Mouse (Mus musculus): ENCODE data around the gene Ppp1cc. TPM values are rescaled to one million over a fixed set of nuclear protein-coding genes. Genes with fewer than 3 reads are reported as not detected.

Ppp1cc gene
- polyA plus RNA-seq (2016; fragmentation: Nextera tagmentation; extraction: Ambion mirVana), result 311 and 319 TPM in 2 replicates

DNA sequence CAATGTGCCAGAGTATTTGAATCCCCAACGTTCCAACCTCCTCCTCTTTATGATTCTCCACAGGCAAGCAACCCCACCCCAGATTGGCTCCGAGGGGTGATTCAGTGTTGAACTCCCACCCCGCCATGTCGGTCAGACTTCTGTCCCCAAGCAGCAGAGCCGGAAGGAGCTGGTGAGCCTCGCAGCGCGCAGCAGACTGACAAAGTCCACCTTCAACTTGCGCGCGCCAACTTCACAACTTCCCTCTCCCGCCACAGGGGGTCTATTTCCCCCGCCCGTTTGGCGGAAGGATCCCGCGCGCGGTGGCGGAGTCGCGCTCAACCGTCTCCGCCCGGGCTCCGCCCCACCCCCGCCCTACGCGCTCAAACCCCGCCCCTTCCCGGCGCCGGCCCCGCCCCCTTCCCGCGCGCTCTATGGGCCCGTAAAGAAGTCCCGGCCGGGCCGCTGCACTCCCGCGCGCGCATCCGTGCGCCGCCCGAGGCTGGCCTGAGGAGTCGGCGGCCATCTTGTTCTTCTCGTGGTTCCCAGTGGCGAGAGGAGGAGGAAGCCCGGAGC is at the start of gene Ppp1cc:
Gene Ppp1cc (plus strand): TSS at position 452 of the 555 bp plus-strand sequence.
- Histone ChIP-seq H3K4me1 (replicated peaks) (peaks cover 66% of the 10 kb centered on the region), H3K9me3 (no peaks in the 10 kb centered on the region), H3K27me3 (ENCODE audit: insufficient read depth, poor library complexity, severe bottlenecking) (0 out of 2 replicates have a peak, but pooled peaks cover 6% of the 10 kb centered on the region), H3K36me3 (peaks cover 36% of the 10 kb centered on the region), H3K4me3 (peak within 1 kb of the TSS; percentile 78), H3K27ac (peak within 1 kb of the TSS; percentile 97)
- DNase-seq (ENCODE audit: low spot score), result peak; percentile 98
- WGBS, result 1% methylated on average over 54 of the region's 54 CpGs

DNA sequence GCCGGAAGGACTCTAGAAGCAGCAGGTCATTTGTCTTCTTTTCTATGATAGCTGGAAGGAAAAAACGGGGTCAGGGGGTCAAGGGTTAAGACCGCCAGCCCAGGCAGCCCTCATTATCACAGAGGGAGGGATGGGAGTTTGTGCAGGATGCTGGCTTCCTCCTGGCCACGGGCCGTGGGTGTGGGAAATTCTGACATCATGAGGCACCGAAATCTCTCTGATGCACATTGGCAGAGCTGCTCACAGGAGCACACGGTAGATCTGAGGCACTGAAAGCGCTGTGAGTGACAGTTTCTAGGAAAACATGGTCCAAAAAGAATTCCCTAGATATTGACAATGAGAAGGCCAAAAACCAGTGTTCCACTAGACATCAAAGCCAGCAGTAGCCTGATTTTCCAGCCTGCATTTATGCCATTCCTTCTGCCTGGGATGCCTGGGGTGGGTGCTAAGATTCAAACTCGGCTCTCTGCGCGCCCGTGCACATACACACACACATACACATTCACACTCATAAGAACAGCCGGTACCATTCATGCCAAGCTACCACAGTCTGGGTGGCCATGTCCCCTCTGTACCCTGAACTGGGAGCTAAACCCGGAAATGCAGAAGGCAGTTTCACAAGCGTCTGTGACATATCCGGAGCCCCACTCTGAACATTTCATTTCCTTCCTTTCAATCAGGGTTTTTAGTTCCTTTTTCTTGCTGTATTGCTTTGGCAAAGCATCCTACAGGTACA is 48.6 kb upstream of the Ppp1cc start:
- WGBS, result 54% methylated on average over 16 of the region's 16 CpGs
- Histone ChIP-seq H3K36me3 (no peaks in the 10 kb centered on the region), H3K27ac (no peak overlapping the region; the same call in 1 of the 2 replicates), H3K9me3 (no peaks in the 10 kb centered on the region), H3K27me3 (ENCODE audit: insufficient read depth, poor library complexity, severe bottlenecking) (peaks cover 3% of the 10 kb centered on the region), H3K4me3 (no peak overlapping the region), H3K4me1 (replicated peaks) (peaks cover 12% of the 10 kb centered on the region)
- peak; percentile 38 for DNase-seq (ENCODE audit: low spot score)

DNA sequence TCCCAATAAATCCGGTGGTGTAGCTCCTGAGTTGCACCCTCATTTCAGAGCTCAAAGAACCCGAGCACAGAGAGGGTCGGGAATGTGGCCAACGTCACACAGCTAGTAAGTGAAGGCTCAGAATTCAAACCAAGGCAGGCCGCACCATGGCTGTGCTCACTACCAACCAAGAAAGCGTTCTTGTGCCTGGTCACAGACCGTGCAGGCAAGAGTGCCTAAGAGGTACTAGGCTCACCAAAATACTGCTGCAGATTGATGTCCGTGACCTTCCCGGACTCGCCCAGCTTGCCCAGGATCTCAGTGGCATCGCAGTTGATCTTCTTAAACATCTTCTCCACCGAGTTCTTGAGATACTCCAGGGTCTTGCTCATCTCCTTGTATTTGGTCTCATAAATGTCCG is 47.5 kb upstream of the Ppp1cc start:
- H3K9me3 ChIP-seq, result no peaks in the 10 kb centered on the region
- no peak overlapping the region for H3K27ac ChIP-seq
- H3K27me3 ChIP-seq (ENCODE audit: insufficient read depth, poor library complexity, severe bottlenecking), result peaks cover 3% of the 10 kb centered on the region
- H3K36me3 ChIP-seq, result no peaks in the 10 kb centered on the region
- no peak for DNase-seq (ENCODE audit: low spot score)
- H3K4me1 ChIP-seq (replicated peaks), result peaks cover 12% of the 10 kb centered on the region
- H3K4me3 ChIP-seq, result no peak overlapping the region
- 91% methylated on average over 13 of the region's 13 CpGs for WGBS

- Histone ChIP-seq H3K27ac (no peak overlapping the region; the same call in 1 of the 2 replicates), H3K4me1 (replicated peaks) (peaks cover 12% of the 10 kb centered on the region), H3K4me3 (0 out of 2 replicates have a peak overlapping the region, but pooled peaks have one; percentile 20)
These were observed 46.8 kb upstream of the Ppp1cc start for GRCm38 (mm10) chr5:122111091-122111932.

DNA sequence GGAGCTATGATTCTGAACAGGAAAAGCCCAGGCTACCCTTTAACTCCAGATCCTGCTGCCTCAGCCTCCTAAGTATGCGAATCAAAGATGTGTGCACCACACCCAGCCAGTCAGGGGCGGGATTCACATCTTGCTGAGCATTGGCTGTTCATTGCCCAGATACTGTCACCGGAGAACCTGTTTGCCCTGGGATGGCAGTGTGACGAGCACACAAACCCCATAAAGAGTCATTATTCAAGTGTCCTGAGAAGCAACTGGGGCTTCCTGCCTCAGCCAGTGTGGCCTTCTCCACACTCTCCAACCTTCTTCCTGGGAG is 46.2 kb upstream of the Ppp1cc start:
- peaks cover 12% of the 10 kb centered on the region for H3K4me1 ChIP-seq (replicated peaks)
- no peaks in the 10 kb centered on the region for H3K36me3 ChIP-seq
- no peak overlapping the region; the same call in 1 of the 2 replicates for H3K27ac ChIP-seq
- 55% methylated on average over 4 of the region's 4 CpGs for WGBS
- 0 out of 2 replicates have a peak overlapping the region, but pooled peaks have one; percentile 20 for H3K4me3 ChIP-seq
- DNase-seq (ENCODE audit: low spot score), result no peak
- peaks cover 5% of the 10 kb centered on the region; the same call in 1 of the 2 replicates for H3K9me3 ChIP-seq
- peaks cover 3% of the 10 kb centered on the region; the same call in 1 of the 2 replicates for H3K27me3 ChIP-seq (ENCODE audit: insufficient read depth, poor library complexity, severe bottlenecking)

More at GRCm38 (mm10) chr5:122111091-122111932, 46.8 kb upstream of the Ppp1cc start:
- Histone ChIP-seq H3K9me3 (peaks cover 4% of the 10 kb centered on the region; the same call in 1 of the 2 replicates), H3K27me3 (ENCODE audit: insufficient read depth, poor library complexity, severe bottlenecking) (peaks cover 3% of the 10 kb centered on the region), H3K36me3 (no peaks in the 10 kb centered on the region)
- WGBS, result 64% methylated on average over 26 of the region's 26 CpGs
- DNase-seq (ENCODE audit: low spot score), result no peak

DNA sequence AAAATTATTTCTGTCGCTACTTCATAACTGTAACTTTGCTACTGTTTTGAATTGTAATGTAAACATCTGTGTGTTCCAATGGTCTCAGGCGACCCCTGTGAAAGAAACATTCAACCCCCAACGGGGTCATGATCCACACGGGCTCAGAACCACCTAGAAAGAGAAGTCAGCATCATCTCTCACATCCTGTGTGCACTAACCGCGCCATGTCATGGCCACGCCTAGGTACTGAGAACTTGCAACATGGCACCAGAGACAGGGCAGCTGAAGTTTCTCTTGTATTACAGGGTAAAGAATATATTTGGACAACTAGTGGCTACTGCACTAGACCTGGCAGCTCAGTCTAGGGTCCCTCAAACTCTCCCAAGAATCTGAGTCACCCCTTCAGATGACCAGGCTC is 44.6 kb upstream of the Ppp1cc start:
- Histone ChIP-seq H3K9me3 (peaks cover 5% of the 10 kb centered on the region; the same call in 1 of the 2 replicates), H3K27ac (no peak overlapping the region), H3K27me3 (ENCODE audit: insufficient read depth, poor library complexity, severe bottlenecking) (peaks cover 3% of the 10 kb centered on the region; the same call in 1 of the 2 replicates), H3K4me1 (replicated peaks) (peaks cover 12% of the 10 kb centered on the region), H3K36me3 (no peaks in the 10 kb centered on the region), H3K4me3 (no peak overlapping the region)
- WGBS, result 80% methylated on average over 7 of the region's 7 CpGs
- DNase-seq (ENCODE audit: low spot score), result no peak

DNA sequence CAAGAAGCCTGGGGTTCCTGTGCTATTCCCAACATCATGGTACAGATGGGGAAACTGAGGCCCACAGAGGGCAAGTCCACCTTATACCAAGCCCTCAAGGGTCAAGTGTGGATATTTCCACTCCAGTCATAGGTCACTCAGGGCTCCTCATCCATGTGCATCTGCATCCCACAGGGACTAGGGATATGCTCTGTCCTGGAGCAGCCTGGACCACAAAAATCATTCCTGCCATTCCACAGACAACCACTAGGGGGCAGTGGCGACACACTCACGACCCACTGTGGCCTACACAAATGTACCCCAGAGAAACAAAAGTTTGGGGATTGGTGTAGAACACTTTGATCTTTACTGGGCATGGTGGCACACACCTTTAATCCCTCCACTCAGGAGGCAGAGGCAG is 43.9 kb upstream of the Ppp1cc start:
- WGBS, result 4% methylated on average over 2 of the region's 2 CpGs
- peaks cover 3% of the 10 kb centered on the region; the same call in 1 of the 2 replicates for H3K27me3 ChIP-seq (ENCODE audit: insufficient read depth, poor library complexity, severe bottlenecking)
- peaks cover 7% of the 10 kb centered on the region for H3K4me1 ChIP-seq (replicated peaks)
- DNase-seq (ENCODE audit: low spot score), result peak; percentile 68
- no peak overlapping the region for H3K27ac ChIP-seq
- H3K4me3 ChIP-seq, result no peak overlapping the region
- H3K36me3 ChIP-seq, result no peaks in the 10 kb centered on the region
- H3K9me3 ChIP-seq, result peaks cover 5% of the 10 kb centered on the region; the same call in 1 of the 2 replicates

GRCm38 (mm10) chr5:122115266-122115763 is 42.8 kb upstream of the Ppp1cc start:
- Histone ChIP-seq H3K9me3 (peaks cover 5% of the 10 kb centered on the region; the same call in 1 of the 2 replicates), H3K27ac (no peak overlapping the region), H3K4me1 (replicated peaks) (no peaks in the 10 kb centered on the region), H3K27me3 (ENCODE audit: insufficient read depth, poor library complexity, severe bottlenecking) (peaks cover 3% of the 10 kb centered on the region; the same call in 1 of the 2 replicates), H3K36me3 (no peaks in the 10 kb centered on the region), H3K4me3 (no peak overlapping the region)
- 97% methylated on average over 9 of the region's 9 CpGs for whole genome bisulfite sequencing
- DNase-seq (ENCODE audit: low spot score), result no peak

- Histone ChIP-seq H3K27me3 (ENCODE audit: insufficient read depth, poor library complexity, severe bottlenecking) (peaks cover 3% of the 10 kb centered on the region; the same call in 1 of the 2 replicates), H3K9me3 (peaks cover 5% of the 10 kb centered on the region; the same call in 1 of the 2 replicates), H3K4me3 (no peak overlapping the region), H3K36me3 (no peaks in the 10 kb centered on the region), H3K27ac (no peak overlapping the region), H3K4me1 (replicated peaks) (no peaks in the 10 kb centered on the region)
- 74% methylated on average over 6 of the region's 6 CpGs for WGBS
- DNase-seq (ENCODE audit: low spot score), result no peak
These were observed 41.8 kb upstream of the Ppp1cc start for GRCm38 (mm10) chr5:122116243-122116642.

- Histone ChIP-seq H3K4me1 (replicated peaks) (peaks cover 6% of the 10 kb centered on the region; the same call in 1 of the 2 replicates), H3K36me3 (no peaks in the 10 kb centered on the region), H3K9me3 (no peaks in the 10 kb centered on the region), H3K27ac (no peak overlapping the region), H3K27me3 (ENCODE audit: insufficient read depth, poor library complexity, severe bottlenecking) (peaks cover 2% of the 10 kb centered on the region; the same call in 1 of the 2 replicates), H3K4me3 (no peak overlapping the region)
- 87% methylated on average over 8 of the region's 8 CpGs for WGBS
- no peak for DNase-seq (ENCODE audit: low spot score)
These were observed 32.8 kb upstream of the Ppp1cc start for GRCm38 (mm10) chr5:122125211-122125760.

DNA sequence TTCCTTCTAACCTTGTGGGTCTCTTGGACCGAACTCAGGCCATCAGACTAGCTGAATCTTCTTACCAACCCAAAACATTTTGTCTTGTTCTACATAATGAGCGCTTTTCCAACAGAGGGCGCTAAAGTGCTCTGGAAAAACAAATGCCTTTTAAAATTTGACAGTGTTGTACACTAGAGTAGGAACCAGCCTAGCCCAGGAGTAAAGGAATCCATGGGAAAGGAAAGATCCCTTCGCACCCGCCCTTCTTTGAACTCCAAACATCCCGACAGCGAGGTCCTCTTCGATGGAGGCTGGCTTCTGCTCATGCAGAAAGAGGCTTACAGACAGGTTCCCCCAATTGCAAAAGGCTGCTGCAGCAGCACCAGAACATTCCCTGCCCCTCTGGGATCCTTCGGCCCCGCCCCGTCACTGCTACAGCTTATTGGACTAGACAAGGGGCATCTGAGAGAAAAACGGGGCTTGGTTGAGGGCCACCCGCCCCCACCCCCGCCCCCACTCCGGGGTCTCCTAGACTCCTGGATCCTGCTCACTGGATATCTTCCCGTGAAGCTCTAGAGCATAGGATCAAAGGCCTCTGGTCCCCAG is 28.9 kb upstream of the Ppp1cc start:
- Histone ChIP-seq H3K4me3 (no peak overlapping the region), H3K4me1 (replicated peaks) (peaks cover 26% of the 10 kb centered on the region), H3K27me3 (ENCODE audit: insufficient read depth, poor library complexity, severe bottlenecking) (peaks cover 27% of the 10 kb centered on the region), H3K36me3 (no peaks in the 10 kb centered on the region), H3K27ac (no peak overlapping the region), H3K9me3 (no peaks in the 10 kb centered on the region)
- 35% methylated on average over 16 of the region's 16 CpGs for WGBS
- DNase-seq (ENCODE audit: low spot score), result peak; percentile 58
